Mouse (Mus musculus) limb, embryonic 14.5 days (tissue): ENCODE results near the gene Tbxas1. TPM values are rescaled to one million over a fixed set of nuclear protein-coding genes. Genes with fewer than 3 reads are reported as not detected.

Experiments
- ATAC-seq: fragments of 200-750 bp; cut with Nextera tagmentation; 2 replicates; pipeline ENCODE4 v1.8.0; 2017; ENCODE audit warnings: low read depth, moderate number of reproducible peaks, moderate TSS enrichment; ENCODE audit not compliant: low FRiP score
- DNase-seq: peaks from one replicate; pipeline ENCODE4 v3.0.0-alpha.2; 2015; ENCODE audit warnings: low spot score
- H3K27ac ChIP-seq: fragments of 300-500 bp; sonication (generic); replicated peaks from 2 replicates; pipeline ENCODE4 v1.5.1; 2014; ENCODE audit warnings: low read depth, mild to moderate bottlenecking, low read length, moderate library complexity, mixed read lengths
- H3K27me3 ChIP-seq: fragments of 300-500 bp; sonication (generic); 2 replicates; pipeline ENCODE4 v1.6.1; 2014; ENCODE audit warnings: low read length, mixed read lengths; ENCODE audit not compliant: control insufficient read depth, insufficient read depth
- H3K36me3 ChIP-seq: fragments of 300-500 bp; sonication (generic); 2 replicates; pipeline ENCODE4 v1.6.1; 2014; ENCODE audit warnings: mild to moderate bottlenecking, low read length, moderate library complexity, mixed read lengths; ENCODE audit not compliant: control insufficient read depth, insufficient read depth
- H3K4me1 ChIP-seq: fragments of 300-500 bp; sonication (generic); 2 replicates; pipeline ENCODE4 v1.6.1; 2014; ENCODE audit warnings: antibody characterized with exemption, low read length, mixed read lengths; ENCODE audit not compliant: control insufficient read depth, insufficient read depth
- H3K4me2 ChIP-seq: fragments of 300-500 bp; sonication (generic); replicated peaks from 2 replicates; pipeline ENCODE4 v1.6.1; 2014; ENCODE audit warnings: low read depth, mild to moderate bottlenecking, low read length, moderate library complexity; ENCODE audit not compliant: severe bottlenecking
- H3K4me3 ChIP-seq: fragments of 300-500 bp; sonication (generic); replicated peaks from 2 replicates; pipeline ENCODE4 v1.5.1; 2014; ENCODE audit warnings: low read length
- H3K9ac ChIP-seq: fragments of 300-500 bp; sonication (generic); 2 replicates; pipeline ENCODE4 v1.6.1; 2014; ENCODE audit warnings: mild to moderate bottlenecking, low read depth, low read length, moderate library complexity; ENCODE audit not compliant: severe bottlenecking
- H3K9me3 ChIP-seq: fragments of 300-500 bp; sonication (generic); 2 replicates; pipeline ENCODE4 v1.6.1; 2016; ENCODE audit warnings: low read length; ENCODE audit not compliant: control insufficient read depth
- POLR2A ChIP-seq: fragments of 200-500 bp; IDR thresholded peaks from 2 replicates; pipeline ENCODE4 v1.8.0; 2012; ENCODE audit warnings: inconsistent platforms, mild to moderate bottlenecking, moderate library complexity, borderline replicate concordance; ENCODE audit not compliant: insufficient read depth, insufficient read length; ENCODE audit errors: extremely low read depth
- WGBS: fragments of 180-500 bp; shearing (Covaris S2); extraction: QIAGEN DNeasy Blood & Tissue Kit; methylation state at CpG from one replicate; pipeline ENCODE4 v1.1.7; 2014; 5-methylcytosine and 5-hydroxymethylcytosine counted together
- polyA plus RNA-seq, 2 experiments: library from polyadenylated mRNA; depleted of rRNA in 1 of 2; stranded (reverse) in 1 of 2; unstranded in 1 of 2; fragments of >200 nt; fragmentation: Nextera tagmentation in 1 of 2; extraction: Ambion mirVana in 1 of 2; gene quantifications; 2 replicates each; pipeline versions ENCODE4 v1.2.1 to v1.2.3; 2012 to 2014

The Tbxas1 gene
- polyA plus RNA-seq, 2 experiments = 1.8 to 2.6 TPM

GRCm38 (mm10) chr6:39040451-39040850, 165.2 kb downstream of the Tbxas1 start:
- Histone ChIP-seq H3K27ac (no peak overlapping the region), H3K4me1 (no peaks in the 10 kb centered on the region), H3K9ac (no peak overlapping the region), H3K36me3 (no peaks in the 10 kb centered on the region), H3K27me3 (no peaks in the 10 kb centered on the region), H3K4me3 (no peak overlapping the region), H3K9me3 (no peaks in the 10 kb centered on the region), H3K4me2 (no peak overlapping the region)
- WGBS = 77% methylated on average over 9 of the region's 9 CpGs
- ATAC-seq = no peak
- no peak for DNase-seq
- TF ChIP-seq POLR2A = no peak

GRCm38 (mm10) chr6:39049141-39049540, 173.9 kb downstream of the Tbxas1 start:
- Histone ChIP-seq H3K9ac (no peak overlapping the region), H3K27me3 (0 out of 2 replicates have a peak, but pooled peaks cover 5% of the 10 kb centered on the region), H3K4me2 (no peak overlapping the region), H3K9me3 (no peaks in the 10 kb centered on the region), H3K4me3 (no peak overlapping the region), H3K27ac (no peak overlapping the region), H3K4me1 (peaks cover 7% of the 10 kb centered on the region), H3K36me3 (no peaks in the 10 kb centered on the region)
- no peak for ATAC-seq
- no peak for TF ChIP-seq POLR2A
- no peak for DNase-seq
- 60% methylated on average over 5 of the region's 5 CpGs for WGBS

GRCm38 (mm10) chr6:39050836-39051235, 175.6 kb downstream of the Tbxas1 start:
- Histone ChIP-seq H3K9me3 (no peaks in the 10 kb centered on the region), H3K4me2 (no peak overlapping the region), H3K4me3 (no peak overlapping the region), H3K27me3 (0 out of 2 replicates have a peak, but pooled peaks cover 5% of the 10 kb centered on the region), H3K9ac (no peak overlapping the region), H3K4me1 (peaks cover 21% of the 10 kb centered on the region), H3K36me3 (no peaks in the 10 kb centered on the region), H3K27ac (no peak overlapping the region)
- ATAC-seq (no peak), DNase-seq (no peak)
- no peak for TF ChIP-seq POLR2A
- WGBS = 77% methylated on average over 6 of the region's 6 CpGs

GRCm38 (mm10) chr6:39051799-39052556, 176.8 kb downstream of the Tbxas1 start:
- no peak overlapping the region for H3K27ac ChIP-seq
- H3K9me3 ChIP-seq = no peaks in the 10 kb centered on the region
- 66% methylated on average over 9 of the region's 9 CpGs for WGBS
- no peak overlapping the region for H3K4me3 ChIP-seq
- no peak overlapping the region for H3K4me2 ChIP-seq
- TF ChIP-seq POLR2A = no peak
- DNase-seq = no peak
- H3K4me1 ChIP-seq = peaks cover 22% of the 10 kb centered on the region
- H3K36me3 ChIP-seq = no peaks in the 10 kb centered on the region
- no peak for ATAC-seq
- H3K9ac ChIP-seq = no peak overlapping the region
- 0 out of 2 replicates have a peak, but pooled peaks cover 5% of the 10 kb centered on the region for H3K27me3 ChIP-seq

- ATAC-seq (no peak), DNase-seq (no peak)
- no peaks in the 10 kb centered on the region for H3K9me3 ChIP-seq
- H3K4me3 ChIP-seq = no peak overlapping the region
- H3K36me3 ChIP-seq = no peaks in the 10 kb centered on the region
- no peak for TF ChIP-seq POLR2A
- H3K4me2 ChIP-seq = no peak overlapping the region
- H3K27me3 ChIP-seq = 0 out of 2 replicates have a peak, but pooled peaks cover 5% of the 10 kb centered on the region
- H3K9ac ChIP-seq = no peak overlapping the region
- H3K27ac ChIP-seq = no peak overlapping the region
- WGBS = 86% methylated on average over 4 of the region's 4 CpGs
- peaks cover 22% of the 10 kb centered on the region for H3K4me1 ChIP-seq
Observed at GRCm38 (mm10) chr6:39052636-39053035, 177.4 kb downstream of the Tbxas1 start.
